Mouse (Mus musculus) lung, embryonic 15.5 days (tissue): ENCODE data around the gene Abtb1. TPM values are rescaled to one million over a fixed set of nuclear protein-coding genes. Genes with fewer than 3 reads are reported as not detected.

Experiments
- ATAC-seq: fragments of 200-750 bp; cut with Nextera tagmentation; 2 replicates; pipeline ENCODE4 v1.8.0; 2017; ENCODE audit warnings: moderate number of reproducible peaks, borderline replicate concordance; ENCODE audit not compliant: low FRiP score, low TSS enrichment; ENCODE audit errors: extremely low read depth
- H3K27ac ChIP-seq: fragments of 300-500 bp; sonication (generic); 2 replicates; pipeline ENCODE4 v1.5.1; 2015; ENCODE audit warnings: moderate library complexity, mild to moderate bottlenecking, inconsistent platforms
- H3K27me3 ChIP-seq: fragments of 300-500 bp; sonication (generic); 2 replicates; pipeline ENCODE4 v1.6.1; 2015; ENCODE audit warnings: inconsistent platforms
- H3K36me3 ChIP-seq: fragments of 300-500 bp; sonication (generic); 2 replicates; pipeline ENCODE4 v1.6.1; 2015; ENCODE audit warnings: inconsistent platforms
- H3K4me1 ChIP-seq: fragments of 300-500 bp; sonication (generic); 2 replicates; pipeline ENCODE4 v1.6.1; 2015; ENCODE audit warnings: inconsistent platforms
- H3K4me2 ChIP-seq: fragments of 300-500 bp; sonication (generic); 2 replicates; pipeline ENCODE4 v1.6.1; 2015; ENCODE audit warnings: inconsistent platforms, mild to moderate bottlenecking, moderate library complexity
- H3K4me3 ChIP-seq: fragments of 300-500 bp; sonication (generic); 2 replicates; pipeline ENCODE4 v1.5.1; 2015; ENCODE audit warnings: mild to moderate bottlenecking, inconsistent platforms
- H3K9ac ChIP-seq: fragments of 300-500 bp; sonication (generic); 2 replicates; pipeline ENCODE4 v1.6.1; 2015; ENCODE audit warnings: inconsistent platforms
- H3K9me3 ChIP-seq: fragments of 300-500 bp; sonication (generic); 2 replicates; pipeline ENCODE4 v1.6.1; 2016; ENCODE audit warnings: inconsistent platforms
- WGBS: fragments of 180-500 bp; shearing (Covaris S2); methylation state at CpG from one replicate; pipeline ENCODE4 v1.1.7; 2015; 5-methylcytosine and 5-hydroxymethylcytosine counted together
- polyA plus RNA-seq: library from polyadenylated mRNA; unstranded; fragments of >200 nt; fragmentation: Nextera tagmentation; extraction: Ambion mirVana; gene quantifications from 2 replicates; pipeline ENCODE4 v1.2.1, GENCODE M21; 2015

Abtb1 gene
- 36.7 and 42.9 TPM in 2 replicates for polyA plus RNA-seq

DNA sequence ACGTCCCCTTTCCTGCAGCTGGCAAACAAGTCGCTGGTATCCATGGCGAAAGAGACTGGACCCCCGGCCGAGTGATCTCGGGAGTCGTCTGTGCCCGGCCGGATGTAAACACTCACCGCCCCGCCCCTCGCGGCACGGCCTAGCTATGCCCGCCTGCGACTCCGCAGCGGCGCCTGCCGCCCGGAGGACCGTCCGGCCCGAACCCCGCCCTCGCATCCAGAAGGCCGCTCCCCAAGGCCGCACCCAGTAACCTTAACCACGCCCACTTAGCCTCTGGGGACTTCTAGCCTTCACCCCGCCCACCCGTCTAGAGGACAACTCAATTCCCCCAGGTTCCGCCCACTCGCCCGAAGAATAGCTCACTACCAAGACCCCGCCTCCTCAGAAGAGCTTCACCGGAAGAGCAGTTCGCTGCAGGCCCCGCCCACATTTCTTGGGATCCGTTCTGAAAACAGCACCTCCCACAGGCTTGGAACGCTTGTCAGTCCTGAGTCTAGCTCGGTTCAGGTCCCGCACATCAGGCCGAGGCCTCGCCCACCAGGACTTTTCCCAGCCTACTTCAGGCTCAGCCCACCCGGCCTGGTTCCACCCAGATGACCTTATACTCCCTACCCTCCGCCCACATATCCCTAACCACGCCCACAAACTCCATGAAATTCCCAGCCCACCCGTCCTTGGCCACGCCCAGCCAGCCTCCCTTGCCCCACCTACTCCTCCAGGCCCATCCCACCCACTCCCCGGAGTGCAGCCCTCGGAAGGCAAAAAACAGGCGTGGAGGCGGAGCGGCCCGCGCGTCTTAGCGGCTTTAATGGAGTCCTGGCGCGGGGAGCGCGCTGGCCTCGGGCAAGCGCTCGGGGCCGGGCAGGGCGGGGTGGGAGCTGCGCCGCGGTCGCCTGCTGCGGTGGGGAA, at the start of gene Abtb1:
Gene Abtb1, minus strand, starts transcription at position 204 of the 909 bp plus-strand sequence.
- peaks cover 17% of the 10 kb centered on the region for H3K36me3 ChIP-seq
- ATAC-seq = peak; percentile 96
- no peaks in the 10 kb centered on the region for H3K9me3 ChIP-seq
- H3K27ac ChIP-seq = peak within 1 kb of the TSS; percentile 87
- peak within 1 kb of the TSS; percentile 80 for H3K4me3 ChIP-seq
- H3K4me2 ChIP-seq = peak within 1 kb of the TSS; percentile 89
- WGBS = under 1% methylated on average over 72 of the region's 72 CpGs
- H3K9ac ChIP-seq = peak within 1 kb of the TSS; percentile 85
- no peaks in the 10 kb centered on the region for H3K27me3 ChIP-seq
- peaks cover 25% of the 10 kb centered on the region for H3K4me1 ChIP-seq

DNA sequence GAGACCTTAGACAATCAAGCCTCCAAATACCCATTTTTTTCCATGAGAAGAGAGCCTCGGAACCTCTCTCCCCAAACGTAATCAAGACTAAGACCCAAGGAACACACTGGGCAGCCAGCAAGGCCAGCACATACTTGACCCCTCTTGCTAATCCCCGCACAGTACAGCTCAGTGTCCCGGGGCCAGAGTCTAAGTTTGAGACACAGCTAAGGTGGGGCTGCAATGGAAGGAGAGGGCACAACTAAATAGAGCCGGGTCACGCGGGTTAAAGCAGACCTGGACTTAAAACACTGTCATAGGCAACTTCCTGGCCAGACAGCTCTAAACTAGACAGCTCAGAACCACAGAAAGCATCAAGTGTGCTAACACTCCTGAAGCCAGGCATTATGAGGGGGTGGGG, 49.0 kb upstream of the Abtb1 start:
- H3K27ac ChIP-seq = no peak overlapping the region
- H3K9ac ChIP-seq = no peak overlapping the region
- H3K4me3 ChIP-seq = no peak overlapping the region
- H3K27me3 ChIP-seq = no peaks in the 10 kb centered on the region
- H3K4me1 ChIP-seq = no peaks in the 10 kb centered on the region
- no peak for ATAC-seq
- WGBS = 90% methylated on average over 7 of the region's 7 CpGs
- no peaks in the 10 kb centered on the region for H3K9me3 ChIP-seq
- peaks cover 96% of the 10 kb centered on the region for H3K36me3 ChIP-seq
- no peak overlapping the region for H3K4me2 ChIP-seq

DNA sequence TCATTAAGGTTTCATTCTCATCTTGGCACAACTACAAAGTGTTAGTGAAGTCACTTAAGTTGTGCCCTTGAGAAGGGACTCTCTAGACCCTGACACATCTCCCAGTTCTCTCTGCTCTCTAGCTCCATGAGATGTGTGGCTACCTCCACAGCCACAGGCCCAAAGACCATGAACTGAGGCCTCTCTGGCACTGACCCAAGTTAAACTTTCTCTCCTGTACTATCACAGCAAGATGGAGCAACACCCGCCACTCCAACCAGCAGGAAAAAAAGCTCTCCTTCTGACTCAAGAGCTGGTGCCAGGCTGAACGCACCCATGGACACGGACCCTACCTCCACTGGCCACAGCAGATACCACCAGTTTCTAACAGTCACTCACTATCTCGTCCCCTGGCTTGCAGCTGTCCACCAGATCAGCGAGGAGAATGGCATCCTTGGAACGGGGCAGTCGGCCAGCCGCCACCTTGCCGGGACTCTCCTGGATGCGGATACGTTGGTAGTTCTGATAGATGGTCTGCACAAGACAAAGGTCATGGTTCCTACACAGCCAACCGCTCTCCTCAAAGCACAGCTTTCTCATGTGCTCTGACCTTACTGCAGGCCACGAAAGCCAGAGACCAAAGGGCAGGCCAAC, 47.7 kb upstream of the Abtb1 start:
- WGBS = 82% methylated on average over 13 of the region's 13 CpGs
- H3K27ac ChIP-seq = no peak overlapping the region
- H3K27me3 ChIP-seq = no peaks in the 10 kb centered on the region
- H3K9ac ChIP-seq = no peak overlapping the region
- no peak for ATAC-seq
- peaks cover 97% of the 10 kb centered on the region for H3K36me3 ChIP-seq
- H3K4me2 ChIP-seq = no peak overlapping the region
- no peaks in the 10 kb centered on the region for H3K9me3 ChIP-seq
- no peaks in the 10 kb centered on the region for H3K4me1 ChIP-seq
- H3K4me3 ChIP-seq = no peak overlapping the region

DNA sequence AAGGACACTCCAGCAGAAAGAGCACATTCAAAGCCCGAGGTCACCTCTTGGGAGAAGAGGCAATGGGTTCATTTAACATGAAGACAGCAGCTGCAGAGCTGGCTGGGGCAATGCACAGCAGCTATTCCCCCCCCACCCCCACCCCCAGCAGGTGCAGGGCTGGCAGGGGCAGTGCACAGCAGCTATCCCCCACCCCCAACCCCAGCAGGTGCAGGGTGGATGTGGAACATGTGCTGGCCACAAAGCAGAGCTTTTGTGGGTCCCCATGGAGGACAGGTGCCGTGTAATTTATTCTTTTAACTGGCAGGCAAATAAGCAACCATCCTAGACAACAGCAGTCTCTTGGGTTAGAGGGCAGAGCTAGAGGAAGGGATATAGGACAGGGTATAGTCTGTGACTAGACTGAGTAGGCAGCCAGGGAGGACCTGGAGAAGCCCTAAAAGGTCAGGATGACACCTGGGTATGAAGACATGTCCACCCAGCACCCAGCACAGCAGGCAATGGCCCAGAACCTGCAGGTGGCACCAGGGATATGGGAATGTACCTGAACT, 44.7 kb upstream of the Abtb1 start:
- no peaks in the 10 kb centered on the region for H3K9me3 ChIP-seq
- H3K27me3 ChIP-seq = no peaks in the 10 kb centered on the region
- H3K27ac ChIP-seq = no peak overlapping the region
- H3K9ac ChIP-seq = no peak overlapping the region
- WGBS = 83% methylated on average over 2 of the region's 2 CpGs
- H3K36me3 ChIP-seq = peaks cover 89% of the 10 kb centered on the region
- no peak overlapping the region for H3K4me3 ChIP-seq
- H3K4me1 ChIP-seq = no peaks in the 10 kb centered on the region
- no peak for ATAC-seq
- H3K4me2 ChIP-seq = no peak overlapping the region

DNA sequence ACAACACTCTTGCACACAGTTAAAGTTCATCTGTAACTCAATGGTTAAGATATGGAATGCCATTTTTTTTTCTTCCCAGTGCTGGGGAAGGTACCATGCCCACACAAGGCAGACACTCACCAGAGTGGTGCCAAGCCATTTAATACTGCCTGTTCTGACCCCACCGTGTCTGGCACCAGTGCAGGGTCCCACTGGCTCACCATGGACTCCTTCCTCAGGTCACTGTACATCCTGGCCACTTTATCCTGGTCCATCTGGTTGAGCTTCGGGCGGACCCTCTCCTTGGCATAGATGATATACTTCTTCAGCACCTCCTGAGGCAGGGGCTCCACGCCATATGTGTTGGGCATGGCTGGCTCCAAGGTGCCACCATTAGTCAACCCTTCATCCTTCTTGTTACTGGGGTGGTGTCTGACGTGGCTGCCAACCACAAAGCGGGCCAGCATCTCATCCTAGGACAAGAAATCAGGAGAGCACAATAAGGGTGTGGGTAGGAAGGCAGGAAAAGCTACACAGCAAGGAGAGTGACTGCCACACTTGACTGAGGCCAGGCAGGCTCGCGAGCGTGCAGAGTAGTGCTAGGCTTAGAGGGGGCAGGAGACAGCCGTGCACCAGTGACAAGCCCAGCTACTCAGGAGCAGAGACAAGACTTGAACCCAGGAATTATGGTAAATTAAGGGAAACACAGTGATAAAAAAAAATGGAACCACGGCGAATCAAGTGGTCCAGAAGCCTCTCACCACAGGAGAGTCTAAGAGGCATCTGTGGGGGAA, 44.0 kb upstream of the Abtb1 start:
- 92% methylated on average over 12 of the region's 12 CpGs for WGBS
- no peak for ATAC-seq
- H3K9me3 ChIP-seq = no peaks in the 10 kb centered on the region
- no peak overlapping the region for H3K4me3 ChIP-seq
- no peaks in the 10 kb centered on the region for H3K27me3 ChIP-seq
- H3K4me1 ChIP-seq = no peaks in the 10 kb centered on the region
- no peak overlapping the region for H3K9ac ChIP-seq
- no peak overlapping the region for H3K27ac ChIP-seq
- peaks cover 85% of the 10 kb centered on the region for H3K36me3 ChIP-seq
- no peak overlapping the region for H3K4me2 ChIP-seq

DNA sequence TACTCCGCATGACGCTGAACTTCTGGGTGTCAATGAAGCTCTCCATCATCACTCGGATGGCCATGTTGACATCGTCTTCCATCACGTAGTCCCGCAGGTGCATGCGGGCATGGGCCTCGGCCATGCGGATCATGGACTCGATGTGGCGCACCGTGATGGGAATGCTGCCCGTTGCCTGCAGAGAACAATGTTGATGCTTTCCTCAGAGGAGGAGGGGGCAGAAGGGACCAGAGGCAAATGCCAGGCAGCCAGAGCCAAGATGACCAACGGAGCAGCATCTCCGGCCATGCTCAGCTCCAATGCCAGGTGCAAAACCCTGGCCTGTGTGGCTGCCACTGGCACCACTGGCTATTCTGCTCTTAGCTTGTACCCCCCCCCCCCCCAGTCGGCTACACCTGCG, 42.9 kb upstream of the Abtb1 start:
- Histone ChIP-seq H3K9me3 (no peaks in the 10 kb centered on the region), H3K9ac (no peak overlapping the region), H3K4me3 (no peak overlapping the region), H3K4me1 (no peaks in the 10 kb centered on the region), H3K4me2 (no peak overlapping the region), H3K27me3 (no peaks in the 10 kb centered on the region), H3K27ac (no peak overlapping the region), H3K36me3 (peaks cover 76% of the 10 kb centered on the region)
- 93% methylated on average over 17 of the region's 17 CpGs for WGBS
- no peak for ATAC-seq

DNA sequence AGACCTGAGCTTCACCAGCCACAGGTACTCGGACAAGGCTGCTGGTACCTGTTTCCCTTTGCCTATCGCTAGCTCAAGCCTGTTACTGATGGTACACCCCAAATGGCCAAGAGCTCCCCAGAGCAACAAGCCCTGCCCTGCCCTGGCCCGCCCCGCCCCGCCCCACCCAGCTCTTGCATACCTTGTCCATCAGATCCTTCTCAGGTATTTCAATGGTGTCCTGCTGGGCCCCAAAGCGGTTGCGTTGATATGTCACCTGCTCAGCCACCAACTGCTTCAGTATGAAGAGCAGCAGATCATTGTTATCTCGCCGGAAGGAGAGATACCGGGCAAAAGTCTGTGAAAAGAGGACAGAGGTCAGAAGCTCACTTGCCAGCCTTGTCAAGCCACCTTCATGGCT, 42.4 kb upstream of the Abtb1 start:
- H3K36me3 ChIP-seq = peaks cover 71% of the 10 kb centered on the region
- no peak overlapping the region for H3K9ac ChIP-seq
- 89% methylated on average over 10 of the region's 10 CpGs for WGBS
- no peak for ATAC-seq
- no peaks in the 10 kb centered on the region for H3K9me3 ChIP-seq
- H3K4me3 ChIP-seq = no peak overlapping the region
- no peaks in the 10 kb centered on the region for H3K27me3 ChIP-seq
- no peak overlapping the region for H3K4me2 ChIP-seq
- no peaks in the 10 kb centered on the region for H3K4me1 ChIP-seq
- no peak overlapping the region for H3K27ac ChIP-seq

DNA sequence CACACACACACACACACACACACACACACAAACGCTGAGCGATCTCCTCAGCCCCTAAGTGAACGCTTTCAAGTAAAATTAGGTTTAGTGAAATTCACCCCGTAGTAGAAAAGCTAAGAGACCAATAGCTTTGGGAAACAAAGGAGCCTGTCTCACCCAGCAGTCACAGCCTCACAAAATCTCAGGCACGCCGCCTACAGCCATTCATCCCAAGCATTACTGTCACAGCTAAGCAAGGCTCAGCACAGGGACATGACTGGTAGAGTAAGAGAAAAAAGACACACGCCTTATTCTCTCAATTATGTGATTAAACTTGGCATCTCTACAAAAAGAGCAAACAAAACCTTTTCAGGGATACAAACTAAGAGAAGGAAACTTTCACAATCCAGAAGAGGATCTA, 39.5 kb upstream of the Abtb1 start:
- H3K4me2 ChIP-seq = no peak overlapping the region
- peaks cover 43% of the 10 kb centered on the region for H3K36me3 ChIP-seq
- no peaks in the 10 kb centered on the region for H3K27me3 ChIP-seq
- H3K27ac ChIP-seq = no peak overlapping the region
- no peak overlapping the region for H3K9ac ChIP-seq
- ATAC-seq = no peak
- H3K9me3 ChIP-seq = no peaks in the 10 kb centered on the region
- H3K4me3 ChIP-seq = no peak overlapping the region
- 87% methylated on average over 7 of the region's 7 CpGs for WGBS
- no peaks in the 10 kb centered on the region for H3K4me1 ChIP-seq

DNA sequence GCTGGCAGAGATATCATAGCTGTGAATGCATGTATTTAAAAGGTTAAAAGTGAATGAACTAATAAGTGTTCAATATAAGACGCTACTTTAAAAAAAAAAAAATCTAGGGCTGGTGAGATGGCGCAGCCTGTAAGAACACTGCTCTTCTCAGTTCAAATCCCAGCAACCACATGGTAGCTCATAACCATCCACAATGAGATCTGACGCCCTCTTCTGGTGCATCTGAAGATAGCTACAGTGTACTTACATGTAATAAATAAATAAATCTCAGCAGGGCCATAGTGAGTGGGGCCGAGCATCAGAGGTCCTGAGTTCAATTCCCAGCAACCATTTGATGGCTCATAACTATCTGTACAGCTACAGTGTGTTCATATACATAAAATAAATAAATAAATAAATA, 37.7 kb upstream of the Abtb1 start:
- Histone ChIP-seq H3K4me1 (peaks cover 4% of the 10 kb centered on the region; the same call in 1 of the 2 replicates), H3K9ac (no peak overlapping the region), H3K27me3 (peaks cover 12% of the 10 kb centered on the region), H3K27ac (no peak overlapping the region), H3K36me3 (peaks cover 24% of the 10 kb centered on the region), H3K4me3 (no peak overlapping the region), H3K4me2 (no peak overlapping the region), H3K9me3 (no peaks in the 10 kb centered on the region)
- WGBS = 65% methylated on average over 4 of the region's 4 CpGs
- ATAC-seq = no peak

DNA sequence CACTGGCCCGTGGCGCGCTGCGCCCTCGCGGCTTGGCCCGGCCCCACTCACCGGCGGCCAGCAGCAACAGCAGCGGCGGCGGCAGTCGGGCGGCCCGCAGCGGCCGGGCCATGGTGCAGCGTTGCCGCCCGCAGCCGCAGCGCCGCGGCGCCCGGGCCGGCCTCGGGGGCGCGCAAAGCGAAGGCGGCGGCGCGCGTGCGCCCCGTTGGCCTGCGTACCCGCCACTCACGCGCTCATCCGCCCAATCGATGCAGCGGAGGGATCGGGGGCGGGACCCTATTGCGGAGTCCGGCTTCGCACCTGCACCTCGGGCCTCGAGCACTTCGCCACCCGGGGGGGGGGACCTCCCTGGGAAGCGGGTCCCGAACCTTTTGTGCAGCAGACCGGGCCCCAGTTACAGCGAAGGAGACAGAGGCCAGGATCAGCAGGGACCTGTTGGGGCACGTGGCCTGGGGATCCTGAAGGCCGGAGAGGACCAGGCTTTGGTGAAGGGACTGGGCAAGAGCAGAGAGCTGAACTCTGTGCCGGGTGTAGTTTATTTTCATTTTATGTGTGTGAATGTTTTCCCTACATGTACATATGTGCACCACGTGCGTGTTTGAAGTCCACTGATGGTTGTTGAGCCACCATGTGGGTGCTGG, 33.2 kb upstream of the Abtb1 start, which contains the start of gene Podxl2:
Gene Podxl2, minus strand, starts transcription at position 177 of the 641 bp plus-strand sequence.
- peak within 1 kb of the TSS; percentile 99 for H3K4me2 ChIP-seq
- no peaks in the 10 kb centered on the region for H3K36me3 ChIP-seq
- H3K9me3 ChIP-seq = no peaks in the 10 kb centered on the region
- peaks cover 22% of the 10 kb centered on the region for H3K4me1 ChIP-seq
- peak within 1 kb of the TSS; percentile 79 for H3K4me3 ChIP-seq
- peak within 1 kb of the TSS; percentile 77 for H3K9ac ChIP-seq
- no peak within 1 kb of the TSS for H3K27ac ChIP-seq
- ATAC-seq = peak; percentile 52
- WGBS = 4% methylated on average over 58 of the region's 63 CpGs
- peaks cover 20% of the 10 kb centered on the region for H3K27me3 ChIP-seq
